Mouse (Mus musculus): ENCODE measurements at regions not wholly inside any gene's neighbourhood (a gene's known extent, or its start where the extent isn't known, plus 50 kb on each side); places are given as distances from the start of the nearest gene placed in this dataset.

- TF ChIP-seq CTCF (conservative IDR thresholded peaks at IDR 0.05; ENCODE audit: low read length) = no peak
- no peak for TF ChIP-seq NANOG (IDR thresholded peaks at IDR 0.05; ENCODE audit: borderline replicate concordance, low read length)
- no peak for TF ChIP-seq POU5F1 (IDR thresholded peaks at IDR 0.05; ENCODE audit: borderline replicate concordance, low read length)
Measured at GRCm38 (mm10) chr13:35402856-35403255, 256.8 kb upstream of the Cdyl start.
